Mouse (Mus musculus): ENCODE measurements around the gene Donson. TPM values are rescaled to one million over a fixed set of nuclear protein-coding genes. Genes with fewer than 3 reads are reported as not detected.
A peak's percentile ranks its signal among the peaks of the same experiment; 100 is the strongest.

The Donson gene
- polyA plus RNA-seq, 1 experiment, result 3.5 TPM

- Histone ChIP-seq H3K27me3 (ENCODE audit: control insufficient read depth, insufficient read depth, insufficient read length) (no peaks in the 10 kb centered on the region), H3K4me3 (no peak overlapping the region), H3K79me2 (ENCODE audit: control insufficient read depth, insufficient read depth) (peaks cover 4% of the 10 kb centered on the region), H3ac (ENCODE audit: control insufficient read depth, insufficient read length) (no peak overlapping the region), H3K36me3 (ENCODE audit: control insufficient read depth, insufficient read depth) (peaks cover 4% of the 10 kb centered on the region), H3K4me2 (ENCODE audit: low read depth) (no peak overlapping the region)
- no peak for TF ChIP-seq MAX (IDR thresholded peaks at IDR 0.05; ENCODE audit: low read depth)
Observed at GRCm38 (mm10) chr16:91685526-91685925, 3.0 kb downstream of the Donson start.

DNA sequence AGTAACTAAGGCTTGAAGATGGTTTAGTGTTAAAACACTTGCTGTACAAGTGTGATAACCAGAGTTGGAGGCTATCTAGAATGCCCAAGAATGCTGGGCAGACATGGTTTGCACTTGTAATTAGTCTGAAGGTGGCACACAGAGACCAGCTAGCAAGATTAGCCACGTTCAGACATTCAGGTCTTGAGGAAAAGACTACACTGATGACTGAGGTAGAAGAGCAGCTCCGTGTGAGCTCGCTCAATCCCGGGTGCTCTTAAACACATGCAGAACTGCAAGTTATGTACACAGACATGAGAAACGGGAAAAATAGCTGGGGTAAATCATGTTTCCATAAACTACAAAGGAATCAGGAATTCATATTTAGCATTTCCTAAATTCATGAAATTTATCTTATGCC is 7.9 kb downstream of the Donson start:
- Histone ChIP-seq H3K27me3 (ENCODE audit: control insufficient read depth, insufficient read depth, insufficient read length) (no peaks in the 10 kb centered on the region), H3ac (ENCODE audit: control insufficient read depth, insufficient read length) (no peak overlapping the region), H3K4me3 (no peak overlapping the region), H3K4me2 (ENCODE audit: low read depth) (no peak overlapping the region), H3K36me3 (ENCODE audit: control insufficient read depth, insufficient read depth) (peaks cover 46% of the 10 kb centered on the region), H3K79me2 (ENCODE audit: control insufficient read depth, insufficient read depth) (no peaks in the 10 kb centered on the region)
- TF ChIP-seq MAX (IDR thresholded peaks at IDR 0.05; ENCODE audit: low read depth) (no peak), POLR2AphosphoS2 (IDR thresholded peaks at IDR 0.05; ENCODE audit: insufficient read length, low read depth) (peak; percentile 72)

DNA sequence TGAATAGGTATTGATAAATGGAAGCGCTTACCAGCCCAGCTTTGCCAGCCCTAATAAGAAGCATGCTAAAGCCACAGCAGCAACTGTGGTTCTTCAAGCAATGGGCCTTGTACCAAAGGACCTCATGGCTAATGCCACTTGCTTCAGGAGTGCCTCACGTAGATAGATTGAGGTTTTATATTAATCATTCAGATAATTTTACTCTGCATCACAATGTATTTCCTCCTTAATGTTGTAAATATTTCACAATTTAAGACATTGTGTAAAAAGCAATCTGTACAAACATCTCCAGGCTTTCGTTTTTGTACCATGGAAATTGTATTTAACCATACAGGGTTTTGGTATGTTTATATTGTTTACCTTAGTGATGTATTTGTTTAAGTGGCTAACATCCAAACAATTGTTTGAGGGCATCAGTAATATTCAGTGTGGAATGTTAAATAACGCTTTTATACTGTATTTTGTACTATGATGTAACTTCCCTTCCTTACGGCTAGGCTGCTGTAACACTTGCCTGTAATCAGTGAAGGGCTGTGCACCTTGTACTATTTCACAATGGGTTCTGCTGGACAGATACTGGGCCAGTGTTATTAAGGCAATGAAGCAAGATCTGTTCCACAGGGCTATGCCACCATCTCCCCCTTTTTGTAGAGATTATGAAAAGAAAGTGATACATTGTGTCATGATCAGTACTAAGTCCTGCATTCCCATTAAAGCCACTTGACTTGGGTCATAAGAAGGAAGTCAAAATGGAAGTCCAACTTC is 10.2 kb downstream of the Donson start:
- peaks cover 69% of the 10 kb centered on the region for H3K36me3 ChIP-seq (ENCODE audit: control insufficient read depth, insufficient read depth)
- no peaks in the 10 kb centered on the region for H3K79me2 ChIP-seq (ENCODE audit: control insufficient read depth, insufficient read depth)
- no peak overlapping the region for H3K4me3 ChIP-seq
- H3K4me2 ChIP-seq (ENCODE audit: low read depth), result no peak overlapping the region
- TF ChIP-seq SRF (IDR thresholded peaks at IDR 0.05; ENCODE audit: control insufficient read depth, insufficient read length, low read depth) (no peak), USF1 (IDR thresholded peaks at IDR 0.05; ENCODE audit: low read depth) (no peak), TCF3 (IDR thresholded peaks at IDR 0.05; ENCODE audit: insufficient read length, low read depth) (no peak), E2F4 (IDR thresholded peaks at IDR 0.05; ENCODE audit: insufficient read depth) (no peak), MAX (IDR thresholded peaks at IDR 0.05; ENCODE audit: low read depth) (no peak), REST (IDR thresholded peaks at IDR 0.05; ENCODE audit: insufficient read depth, insufficient read length) (no peak), MYOG (IDR thresholded peaks at IDR 0.05; ENCODE audit: control insufficient read depth in 1 of 3, insufficient read depth in 1 of 3, insufficient read length in 2 of 3, low read depth in 2 of 3) (no peak), TCF12 (IDR thresholded peaks at IDR 0.05; ENCODE audit: insufficient read depth, poor library complexity, severe bottlenecking) (no peak)
- no peaks in the 10 kb centered on the region for H3K27me3 ChIP-seq (ENCODE audit: control insufficient read depth, insufficient read depth, insufficient read length)
- no peak overlapping the region for H3ac ChIP-seq (ENCODE audit: control insufficient read depth, insufficient read length)

DNA sequence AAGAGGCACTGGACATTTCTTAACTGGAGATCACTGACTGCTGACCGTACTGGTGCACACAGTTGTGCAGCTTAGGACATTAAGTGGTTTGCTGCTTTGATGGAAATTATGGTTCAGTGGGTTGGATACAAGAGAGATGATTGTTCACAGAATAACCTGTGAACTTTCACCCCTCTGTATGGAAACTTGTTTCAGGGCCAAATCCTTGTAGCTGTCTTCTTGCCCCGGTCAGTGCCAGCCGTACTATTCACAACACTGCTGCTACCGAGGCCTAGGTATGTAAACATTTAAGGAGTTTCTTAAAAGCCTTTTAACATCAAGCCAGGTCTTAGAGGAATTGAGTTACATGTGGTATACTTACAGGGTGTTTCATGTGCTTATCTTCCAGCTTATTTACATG is 14.1 kb downstream of the Donson start:
- H3K4me3 ChIP-seq, result no peak overlapping the region
- H3ac ChIP-seq (ENCODE audit: control insufficient read depth, insufficient read length), result no peak overlapping the region
- no peaks in the 10 kb centered on the region for H3K27me3 ChIP-seq (ENCODE audit: control insufficient read depth, insufficient read depth, insufficient read length)
- TF ChIP-seq E2F4 (IDR thresholded peaks at IDR 0.05; ENCODE audit: insufficient read depth) (no peak), TCF3 (IDR thresholded peaks at IDR 0.05; ENCODE audit: insufficient read length, low read depth) (no peak), CEBPB (IDR thresholded peaks at IDR 0.05; ENCODE audit: insufficient read depth, poor library complexity, severe bottlenecking) (no peak), REST (IDR thresholded peaks at IDR 0.05; ENCODE audit: insufficient read depth, insufficient read length) (no peak), POLR2AphosphoS2 (IDR thresholded peaks at IDR 0.05; ENCODE audit: insufficient read length, low read depth) (no peak), MAX (IDR thresholded peaks at IDR 0.05; ENCODE audit: low read depth) (no peak), TCF12 (IDR thresholded peaks at IDR 0.05; ENCODE audit: insufficient read depth, poor library complexity, severe bottlenecking) (no peak), USF1 (IDR thresholded peaks at IDR 0.05; ENCODE audit: low read depth) (no peak), MYOG (IDR thresholded peaks at IDR 0.05; ENCODE audit: control insufficient read depth in 1 of 3, insufficient read depth in 1 of 3, insufficient read length in 2 of 3, low read depth in 2 of 3) (no peak), POLR2A (IDR thresholded peaks at IDR 0.05; ENCODE audit: insufficient read length, low read depth) (no peak), MYOD1 (IDR thresholded peaks at IDR 0.05; ENCODE audit: control insufficient read depth in 1 of 3, insufficient read length in 2 of 3, low read depth in 2 of 3) (no peak), SRF (IDR thresholded peaks at IDR 0.05; ENCODE audit: control insufficient read depth, insufficient read length, low read depth) (no peak)
- no peaks in the 10 kb centered on the region for H3K79me2 ChIP-seq (ENCODE audit: control insufficient read depth, insufficient read depth)
- H3K4me2 ChIP-seq (ENCODE audit: low read depth), result no peak overlapping the region
- peaks cover 95% of the 10 kb centered on the region for H3K36me3 ChIP-seq (ENCODE audit: control insufficient read depth, insufficient read depth)

DNA sequence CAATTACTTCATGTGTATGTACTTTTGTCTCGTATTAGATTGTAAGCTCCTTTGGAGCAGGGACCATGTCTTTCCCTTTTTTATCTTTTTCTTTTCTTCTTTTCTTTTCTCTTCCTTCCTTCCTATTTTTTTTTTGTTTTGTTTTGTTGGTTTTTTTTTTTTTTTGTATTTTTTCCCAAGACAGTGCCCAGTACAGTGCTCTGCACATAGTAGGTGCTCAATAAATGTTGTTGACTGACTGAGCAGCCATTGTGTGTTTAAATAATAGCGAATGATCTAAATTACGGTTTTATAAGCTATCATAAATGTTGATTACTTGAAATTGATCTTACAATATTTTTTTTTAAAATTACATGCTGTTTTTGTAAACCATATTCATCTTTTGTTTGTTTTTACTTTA is 24.8 kb downstream of the Donson start:
- Histone ChIP-seq H3K4me3 (no peak overlapping the region), H3K27me3 (ENCODE audit: control insufficient read depth, insufficient read depth, insufficient read length) (no peaks in the 10 kb centered on the region), H3K79me2 (ENCODE audit: control insufficient read depth, insufficient read depth) (peaks cover 64% of the 10 kb centered on the region), H3K36me3 (ENCODE audit: control insufficient read depth, insufficient read depth) (peaks cover 70% of the 10 kb centered on the region), H3K4me2 (ENCODE audit: low read depth) (no peak overlapping the region), H3ac (ENCODE audit: control insufficient read depth, insufficient read length) (no peak overlapping the region)
- TF ChIP-seq POLR2AphosphoS2 (IDR thresholded peaks at IDR 0.05; ENCODE audit: insufficient read length, low read depth) (no peak), MAX (IDR thresholded peaks at IDR 0.05; ENCODE audit: low read depth) (no peak), TCF12 (IDR thresholded peaks at IDR 0.05; ENCODE audit: insufficient read depth, poor library complexity, severe bottlenecking) (no peak), MYOG (IDR thresholded peaks at IDR 0.05; ENCODE audit: control insufficient read depth in 1 of 3, insufficient read depth in 1 of 3, insufficient read length in 2 of 3, low read depth in 2 of 3) (no peak), CEBPB (IDR thresholded peaks at IDR 0.05; ENCODE audit: insufficient read depth, poor library complexity, severe bottlenecking) (no peak), USF1 (IDR thresholded peaks at IDR 0.05; ENCODE audit: low read depth) (no peak), SRF (IDR thresholded peaks at IDR 0.05; ENCODE audit: control insufficient read depth, insufficient read length, low read depth) (no peak), MYOD1 (IDR thresholded peaks at IDR 0.05; ENCODE audit: control insufficient read depth in 1 of 3, insufficient read length in 2 of 3, low read depth in 2 of 3) (no peak), E2F4 (IDR thresholded peaks at IDR 0.05; ENCODE audit: insufficient read depth) (no peak), POLR2A (IDR thresholded peaks at IDR 0.05; ENCODE audit: insufficient read length, low read depth) (no peak), TCF3 (IDR thresholded peaks at IDR 0.05; ENCODE audit: insufficient read length, low read depth) (no peak), REST (IDR thresholded peaks at IDR 0.05; ENCODE audit: insufficient read depth, insufficient read length) (no peak)
